Mouse (Mus musculus) midbrain, embryonic 16.5 days (tissue): Measurements from ENCODE around the gene Fam126a. TPM values are rescaled to one million over a fixed set of nuclear protein-coding genes. Genes with fewer than 3 reads are reported as not detected.
A peak's percentile ranks its signal among the peaks of the same experiment; 100 is the strongest.

Experiments
- ATAC-seq: fragments of 200-750 bp; cut with Nextera tagmentation; 2 replicates; pipeline ENCODE4 v1.8.0; 2017; ENCODE audit warnings: moderate TSS enrichment
- H3K27ac ChIP-seq: fragments of 300-500 bp; sonication (generic); 2 replicates; pipeline ENCODE4 v1.5.1; 2014; ENCODE audit warnings: mild to moderate bottlenecking, low read length, mixed read lengths
- H3K27me3 ChIP-seq: fragments of 300-500 bp; sonication (generic); 2 replicates; pipeline ENCODE4 v1.6.1; 2014; ENCODE audit warnings: low read depth, low read length, mixed read lengths; ENCODE audit not compliant: control insufficient read depth, insufficient read depth
- H3K36me3 ChIP-seq: fragments of 300-500 bp; sonication (generic); 2 replicates; pipeline ENCODE4 v1.6.1; 2014; ENCODE audit warnings: mild to moderate bottlenecking, low read length, moderate library complexity, mixed read lengths; ENCODE audit not compliant: control insufficient read depth, insufficient read depth
- H3K4me1 ChIP-seq: fragments of 300-500 bp; sonication (generic); 2 replicates; pipeline ENCODE4 v1.6.1; 2014; ENCODE audit warnings: mild to moderate bottlenecking, low read length, mixed read lengths; ENCODE audit not compliant: control insufficient read depth, insufficient read depth
- H3K4me2 ChIP-seq: fragments of 300-500 bp; sonication (generic); 2 replicates; pipeline ENCODE4 v1.6.1; 2014; ENCODE audit warnings: mild to moderate bottlenecking, low read length, mixed read lengths
- H3K4me3 ChIP-seq: fragments of 300-500 bp; sonication (generic); 2 replicates; pipeline ENCODE4 v1.5.1; 2014; ENCODE audit warnings: low read depth, mild to moderate bottlenecking, low read length, moderate library complexity, mixed read lengths
- H3K9ac ChIP-seq: fragments of 300-500 bp; sonication (generic); 2 replicates; pipeline ENCODE4 v1.6.1; 2014; ENCODE audit warnings: low read depth, low read length, mixed read lengths
- H3K9me3 ChIP-seq: fragments of 300-500 bp; sonication (generic); replicated peaks from 2 replicates; pipeline ENCODE4 v1.6.1; 2014; ENCODE audit warnings: mild to moderate bottlenecking, low read length, mixed read lengths; ENCODE audit not compliant: control insufficient read depth, poor library complexity, severe bottlenecking
- WGBS: fragments of 180-500 bp; shearing (Covaris S2); extraction: QIAGEN DNeasy Blood & Tissue Kit; methylation state at CpG from one replicate; pipeline ENCODE4 v1.1.7; 2014; 5-methylcytosine and 5-hydroxymethylcytosine counted together
- polyA plus RNA-seq: library from polyadenylated mRNA; unstranded; fragments of >200 nt; fragmentation: Nextera tagmentation; extraction: Ambion mirVana; gene quantifications from 2 replicates; pipeline ENCODE4 v1.2.1, GENCODE M21; 2015

Gene Fam126a
- polyA plus RNA-seq, 1 experiment from 2014 or later: 29.8 TPM

GRCm38 (mm10) chr5:24018621-24019261 lies 11.7 kb downstream of the Fam126a start:
- Histone ChIP-seq H3K4me1 (peaks cover 26% of the 10 kb centered on the region), H3K36me3 (no peaks in the 10 kb centered on the region), H3K27me3 (no peaks in the 10 kb centered on the region), H3K4me3 (no peak overlapping the region), H3K9ac (no peak overlapping the region), H3K27ac (peak overlapping the region; percentile 72), H3K9me3 (no peaks in the 10 kb centered on the region), H3K4me2 (no peak overlapping the region)
- ATAC-seq: 0 out of 2 replicates have a peak, but pooled peaks have one; percentile 44
- WGBS: 26% methylated on average over 7 of the region's 7 CpGs

- Histone ChIP-seq H3K27me3 (no peaks in the 10 kb centered on the region), H3K4me2 (no peak overlapping the region), H3K27ac (no peak overlapping the region), H3K4me1 (peaks cover 26% of the 10 kb centered on the region), H3K9me3 (no peaks in the 10 kb centered on the region), H3K36me3 (no peaks in the 10 kb centered on the region), H3K4me3 (no peak overlapping the region), H3K9ac (no peak overlapping the region)
- ATAC-seq: no peak
- WGBS: 100% methylated on average over 1 of the region's 1 CpGs
These were observed 13.6 kb downstream of the Fam126a start for GRCm38 (mm10) chr5:24016912-24017311.

GRCm38 (mm10) chr5:24013338-24014003 lies 17.0 kb downstream of the Fam126a start:
- peaks cover under 1% of the 10 kb centered on the region; the same call in 1 of the 2 replicates for H3K4me1 ChIP-seq
- no peak overlapping the region for H3K4me2 ChIP-seq
- WGBS: 63% methylated on average over 5 of the region's 5 CpGs
- peak overlapping the region; percentile 17; the same call in 1 of the 2 replicates for H3K27ac ChIP-seq
- no peak overlapping the region for H3K4me3 ChIP-seq
- no peaks in the 10 kb centered on the region for H3K9me3 ChIP-seq
- ATAC-seq: no peak
- H3K9ac ChIP-seq: no peak overlapping the region
- H3K36me3 ChIP-seq: peaks cover 2% of the 10 kb centered on the region
- H3K27me3 ChIP-seq: no peaks in the 10 kb centered on the region

- Histone ChIP-seq H3K27ac (no peak overlapping the region), H3K27me3 (no peaks in the 10 kb centered on the region), H3K4me2 (no peak overlapping the region), H3K36me3 (no peaks in the 10 kb centered on the region), H3K4me1 (no peaks in the 10 kb centered on the region; the same call in 1 of the 2 replicates), H3K9ac (no peak overlapping the region), H3K9me3 (no peaks in the 10 kb centered on the region), H3K4me3 (no peak overlapping the region)
- ATAC-seq: no peak
- 64% methylated on average over 1 of the region's 1 CpGs for WGBS
These were observed 31.3 kb downstream of the Fam126a start for GRCm38 (mm10) chr5:23999083-23999671.

DNA sequence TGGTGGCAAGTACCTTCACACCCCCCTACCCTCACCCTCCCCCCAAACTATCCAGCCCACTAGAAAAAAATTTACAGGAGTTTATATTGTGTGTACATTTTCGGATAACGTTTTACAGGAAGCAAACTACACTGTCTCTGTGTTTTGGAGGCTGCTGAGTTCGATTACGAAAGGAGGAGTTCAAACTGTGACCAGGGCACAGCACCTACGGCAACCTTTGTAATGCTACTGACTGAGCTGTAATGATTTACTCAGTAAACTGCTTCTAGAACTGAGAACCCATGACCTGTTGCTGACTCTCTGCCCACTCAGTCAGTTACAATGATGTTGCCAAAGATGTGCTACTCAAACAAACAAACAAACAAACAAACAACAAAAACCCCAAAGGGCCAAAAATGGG lies 34.5 kb downstream of the Fam126a start:
- H3K4me2 ChIP-seq: no peak overlapping the region
- WGBS: 90% methylated on average over 5 of the region's 5 CpGs
- no peak overlapping the region for H3K27ac ChIP-seq
- no peak overlapping the region for H3K4me3 ChIP-seq
- H3K4me1 ChIP-seq: peaks cover 15% of the 10 kb centered on the region
- ATAC-seq: no peak
- H3K27me3 ChIP-seq: no peaks in the 10 kb centered on the region
- H3K9ac ChIP-seq: no peak overlapping the region
- no peaks in the 10 kb centered on the region for H3K36me3 ChIP-seq
- no peaks in the 10 kb centered on the region for H3K9me3 ChIP-seq

GRCm38 (mm10) chr5:23994929-23995328 lies 35.6 kb downstream of the Fam126a start:
- ATAC-seq: no peak
- Histone ChIP-seq H3K27ac (no peak overlapping the region), H3K9me3 (no peaks in the 10 kb centered on the region), H3K36me3 (no peaks in the 10 kb centered on the region), H3K4me2 (no peak overlapping the region), H3K27me3 (no peaks in the 10 kb centered on the region), H3K9ac (no peak overlapping the region), H3K4me1 (peaks cover 15% of the 10 kb centered on the region), H3K4me3 (no peak overlapping the region)
- 88% methylated on average over 3 of the region's 3 CpGs for WGBS

- H3K4me1 ChIP-seq: peaks cover 15% of the 10 kb centered on the region
- no peaks in the 10 kb centered on the region for H3K9me3 ChIP-seq
- no peak overlapping the region for H3K27ac ChIP-seq
- no peak for ATAC-seq
- H3K27me3 ChIP-seq: no peaks in the 10 kb centered on the region
- no peak overlapping the region for H3K4me2 ChIP-seq
- H3K4me3 ChIP-seq: no peak overlapping the region
- no peaks in the 10 kb centered on the region for H3K36me3 ChIP-seq
- WGBS: 70% methylated on average over 2 of the region's 2 CpGs
- H3K9ac ChIP-seq: no peak overlapping the region
These were observed 36.3 kb downstream of the Fam126a start for GRCm38 (mm10) chr5:23994231-23994630.

GRCm38 (mm10) chr5:23993553-23993894 lies 37.0 kb downstream of the Fam126a start:
- H3K9ac ChIP-seq: no peak overlapping the region
- WGBS: 12% methylated on average over 2 of the region's 2 CpGs
- no peaks in the 10 kb centered on the region for H3K36me3 ChIP-seq
- peaks cover 15% of the 10 kb centered on the region for H3K4me1 ChIP-seq
- no peak; the same call in 1 of the 2 replicates for ATAC-seq
- no peaks in the 10 kb centered on the region for H3K27me3 ChIP-seq
- no peak overlapping the region for H3K4me3 ChIP-seq
- no peak overlapping the region for H3K4me2 ChIP-seq
- H3K9me3 ChIP-seq: no peaks in the 10 kb centered on the region
- H3K27ac ChIP-seq: peak overlapping the region; percentile 53
